Mouse (Mus musculus): ENCODE data around the gene Pnp.
"Not testable (repeated sequence)": the region's sequence is repeated elsewhere in the genome, so short reads cannot be mapped to it uniquely, and the experiment has no call there.

Pnp gene

DNA sequence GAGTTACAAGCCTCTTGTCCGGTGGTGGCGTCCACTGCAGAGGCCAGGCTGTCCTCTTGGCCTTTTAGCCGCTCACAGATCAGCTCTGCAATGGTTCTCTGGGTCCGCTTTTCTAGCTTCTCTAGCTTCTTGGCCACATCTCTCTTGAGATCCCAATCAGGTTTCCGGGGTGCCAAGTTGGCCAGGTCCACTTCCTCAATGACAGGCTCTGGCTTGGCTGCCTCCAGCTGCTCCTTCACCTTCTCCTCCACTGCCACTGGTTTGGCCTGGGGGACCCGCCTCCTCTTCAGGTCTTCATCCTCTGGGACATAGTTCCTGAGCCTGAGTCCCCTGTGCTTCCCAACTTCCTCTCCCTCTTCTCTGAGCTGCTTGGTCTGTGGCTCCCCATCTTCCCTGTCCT lies 47.6 kb downstream of the Pnp start:
- not testable (repeated sequence) for DNase-seq

DNA sequence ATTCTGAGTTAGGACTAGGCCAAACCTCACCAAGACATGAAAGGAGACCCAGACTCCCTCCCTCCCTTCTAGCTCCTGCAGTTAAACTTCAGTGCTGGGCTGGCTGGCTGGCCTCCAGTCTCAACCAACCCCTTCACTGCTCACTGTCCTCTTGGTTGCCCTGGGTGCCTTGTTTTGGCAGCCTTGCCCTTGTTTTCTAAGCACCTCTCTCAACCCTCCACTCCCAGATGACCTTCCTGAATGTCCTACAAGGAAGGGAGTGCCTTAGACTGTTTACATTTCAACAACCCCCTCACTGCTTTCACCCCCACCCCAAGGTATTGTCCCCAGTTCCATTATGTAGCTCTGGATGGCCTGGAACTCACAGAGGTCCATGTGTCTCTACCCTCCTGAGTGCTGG lies 48.7 kb downstream of the Pnp start:
- DNase-seq, result peak; percentile 52

DNA sequence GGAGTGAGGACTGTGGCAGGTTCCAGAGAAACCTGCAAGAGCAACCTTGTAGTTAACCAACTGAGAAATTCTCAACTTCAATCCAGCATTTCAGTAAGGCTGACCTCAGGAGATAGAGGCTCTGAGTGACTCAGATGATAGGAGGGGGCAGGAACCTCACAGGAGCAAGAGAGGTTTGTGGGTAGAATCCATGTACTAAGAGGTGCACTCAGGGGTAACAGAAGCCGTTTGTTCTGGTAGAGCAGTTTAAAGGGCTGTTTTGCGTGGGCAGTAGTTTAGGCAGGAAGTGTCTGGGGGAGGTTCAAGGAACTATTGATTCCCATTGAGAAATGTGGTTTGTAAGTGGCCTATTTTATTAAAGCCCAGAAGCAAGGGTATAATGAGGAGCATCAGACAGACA lies 50.3 kb downstream of the Pnp start:
- no peak for DNase-seq

GRCm38 (mm10) chr14:50981837-50982236 lies 51.0 kb downstream of the Pnp start:
- DNase-seq, result no peak

- DNase-seq, result peak; percentile 52
These were observed 56.8 kb downstream of the Pnp start for GRCm38 (mm10) chr14:50987668-50988067.

DNA sequence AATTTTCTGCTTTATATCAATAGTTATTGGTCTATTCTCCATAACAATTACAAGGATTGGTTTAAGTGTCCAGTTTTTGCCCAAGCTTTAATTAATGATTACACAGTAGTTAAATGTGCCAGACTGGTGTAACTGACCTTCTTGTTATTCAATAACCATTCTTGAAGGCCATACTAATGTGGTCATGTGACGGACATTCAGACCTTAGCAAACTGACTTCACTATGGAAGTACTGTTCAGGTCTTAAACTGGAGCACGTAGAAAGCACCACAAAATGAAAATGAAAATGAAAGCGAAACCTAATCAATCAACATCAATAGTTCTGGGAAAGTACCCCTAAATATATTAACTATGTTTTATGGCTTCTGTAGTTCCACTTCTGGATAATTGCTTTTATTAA lies 60.2 kb downstream of the Pnp start:
- peak; percentile 36 for DNase-seq

DNA sequence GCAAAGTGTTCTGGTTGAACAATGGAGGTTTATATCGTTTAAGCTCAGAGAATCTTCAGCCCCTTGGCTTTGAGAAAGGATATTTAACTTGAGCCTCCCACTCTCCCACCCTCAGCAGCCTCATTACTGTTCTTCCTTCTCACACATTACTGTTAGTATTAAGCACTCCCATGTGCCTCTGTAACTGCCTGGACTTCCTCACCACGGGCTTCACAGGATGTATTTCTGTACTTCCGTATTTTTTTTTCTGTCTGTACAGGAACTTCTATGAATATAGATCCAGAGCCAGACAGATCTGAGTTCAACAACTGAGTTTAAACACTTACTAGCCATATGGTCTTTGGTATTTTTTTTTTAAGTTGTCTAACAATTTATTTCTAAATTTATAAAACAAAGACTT lies 66.2 kb downstream of the Pnp start:
- DNase-seq, result no peak

GRCm38 (mm10) chr14:50997999-50998666 lies 67.3 kb downstream of the Pnp start:
- DNase-seq, result peak; percentile 68

DNA sequence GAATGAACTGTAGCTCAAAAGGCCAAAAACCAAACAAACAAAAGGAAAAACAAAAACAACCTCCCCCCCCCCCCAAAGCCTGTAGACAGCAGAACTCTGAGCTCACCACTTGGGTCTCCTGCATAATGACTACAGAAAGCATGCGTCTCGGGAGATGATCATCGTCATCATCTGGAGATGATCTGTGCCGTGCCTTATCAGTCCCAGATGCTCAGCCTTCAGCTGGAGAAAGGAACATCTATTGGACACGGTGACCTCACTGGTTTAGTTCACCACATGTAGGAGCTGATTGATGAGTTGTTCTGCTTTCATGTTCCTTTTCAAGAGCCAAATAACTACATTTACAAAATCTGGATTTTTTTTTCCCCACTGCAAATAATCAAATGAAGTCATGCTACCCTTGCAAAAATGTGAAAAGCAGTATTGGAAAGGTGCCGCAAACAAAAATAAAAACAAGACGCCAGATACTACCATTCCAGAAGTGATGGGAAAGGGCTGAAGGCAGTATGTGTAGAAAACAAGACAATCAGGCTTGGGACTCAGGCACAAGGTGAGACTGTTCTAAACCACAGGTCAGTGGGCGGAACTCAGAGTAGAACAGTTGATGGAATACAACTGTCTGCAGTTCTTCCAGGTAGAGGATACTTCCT lies 76.4 kb downstream of the Pnp start, which contains the start of gene Rnase10:
TSS of gene Rnase10 (plus strand) at position 600 of the 650 bp plus-strand sequence.
- no peak for DNase-seq

DNA sequence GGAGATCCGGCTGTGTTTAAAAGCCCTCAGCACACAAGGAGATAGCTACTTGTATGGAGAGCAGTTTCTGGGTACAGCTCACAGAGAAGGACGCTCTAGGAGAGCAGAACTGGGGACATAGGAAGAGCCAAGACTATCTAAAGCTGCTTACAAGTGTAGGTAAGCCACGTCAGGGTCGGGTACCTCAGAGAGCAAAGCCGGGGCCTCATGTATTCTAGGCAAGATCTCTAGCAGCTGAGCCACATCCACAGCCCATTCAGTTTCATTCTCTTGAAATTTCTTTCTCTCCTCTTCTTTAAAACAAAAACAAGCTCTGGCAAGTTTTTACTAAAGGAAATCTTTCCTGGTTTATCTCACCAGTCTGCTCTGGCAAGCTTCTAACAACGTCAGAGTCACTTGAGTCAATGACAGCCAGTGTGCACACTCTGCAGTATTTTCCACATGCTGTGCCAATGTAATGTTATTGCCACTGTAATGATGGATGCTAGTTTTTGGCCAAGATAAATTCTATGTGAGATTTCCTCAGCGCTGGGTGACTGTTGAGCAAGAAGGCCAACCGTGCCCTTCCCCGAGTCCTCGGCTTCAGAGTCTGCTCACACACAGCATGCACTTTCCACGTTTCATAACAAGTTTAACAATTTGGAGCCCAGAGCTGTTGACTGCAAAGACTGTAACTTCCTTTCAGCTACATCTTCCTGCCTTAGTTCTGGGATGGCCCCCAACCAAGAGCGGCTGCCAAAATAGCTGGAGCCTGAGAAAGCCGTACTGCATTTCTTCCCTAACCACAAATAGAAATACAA lies 77.2 kb downstream of the Pnp start:
- DNase-seq, result peak; percentile 37

GRCm38 (mm10) chr14:51008781-51009180 lies 77.9 kb downstream of the Pnp start:
- DNase-seq, result no peak

GRCm38 (mm10) chr14:51009572-51009971 lies 78.7 kb downstream of the Pnp start:
- DNase-seq, result no peak

DNA sequence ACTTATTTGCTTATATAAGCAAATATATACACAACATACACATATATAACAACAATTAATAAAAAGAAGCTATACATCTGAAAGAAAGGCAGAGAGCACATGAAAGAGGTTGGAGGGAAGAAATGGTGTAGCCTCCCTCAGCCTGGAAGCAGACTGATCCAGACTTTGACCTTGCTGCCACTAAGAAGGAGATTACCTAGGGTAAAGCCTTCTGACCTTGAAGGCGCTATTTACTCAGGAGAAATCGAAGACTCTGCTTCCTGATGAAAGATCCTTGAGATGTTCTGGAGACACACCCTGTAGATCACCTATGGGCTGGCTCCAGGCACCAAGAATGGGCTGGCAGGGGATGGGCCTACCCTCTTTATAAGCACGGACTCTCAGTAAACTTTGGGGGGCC lies 83.8 kb downstream of the Pnp start:
- not testable (repeated sequence) for DNase-seq

Measured in kidney, adult 11 months (tissue).